Mouse (Mus musculus): Measurements from ENCODE around the gene Cacna2d2. TPM values are rescaled to one million over a fixed set of nuclear protein-coding genes. Genes with fewer than 3 reads are reported as not detected.
"Not testable (repeated sequence)": the region's sequence is repeated elsewhere in the genome, so short reads cannot be mapped to it uniquely, and the experiment has no call there.

Cacna2d2 gene
- total RNA-seq, 1 experiment from 2014 or later: 5.6 TPM

DNA sequence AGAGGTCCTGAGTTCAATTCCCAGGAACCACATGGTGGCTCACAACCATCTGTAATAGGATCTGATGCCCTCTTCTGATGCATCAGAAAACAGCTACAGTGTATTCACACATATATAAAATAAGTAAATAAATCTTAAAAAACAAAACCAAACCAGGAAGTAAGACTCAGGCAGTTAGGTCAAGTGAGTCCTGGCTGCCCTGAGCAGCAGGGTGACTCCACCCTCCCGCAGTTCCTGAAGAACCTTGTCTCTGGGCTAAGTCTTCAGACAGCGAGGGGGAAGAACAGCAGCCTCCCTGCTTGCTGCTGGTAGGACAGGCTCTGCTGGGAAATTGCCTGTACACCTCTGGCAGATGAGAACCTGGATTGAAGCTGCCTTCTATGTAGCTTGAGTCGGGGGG is 156.9 kb downstream of the Cacna2d2 start:
- no peak for DNase-seq

DNA sequence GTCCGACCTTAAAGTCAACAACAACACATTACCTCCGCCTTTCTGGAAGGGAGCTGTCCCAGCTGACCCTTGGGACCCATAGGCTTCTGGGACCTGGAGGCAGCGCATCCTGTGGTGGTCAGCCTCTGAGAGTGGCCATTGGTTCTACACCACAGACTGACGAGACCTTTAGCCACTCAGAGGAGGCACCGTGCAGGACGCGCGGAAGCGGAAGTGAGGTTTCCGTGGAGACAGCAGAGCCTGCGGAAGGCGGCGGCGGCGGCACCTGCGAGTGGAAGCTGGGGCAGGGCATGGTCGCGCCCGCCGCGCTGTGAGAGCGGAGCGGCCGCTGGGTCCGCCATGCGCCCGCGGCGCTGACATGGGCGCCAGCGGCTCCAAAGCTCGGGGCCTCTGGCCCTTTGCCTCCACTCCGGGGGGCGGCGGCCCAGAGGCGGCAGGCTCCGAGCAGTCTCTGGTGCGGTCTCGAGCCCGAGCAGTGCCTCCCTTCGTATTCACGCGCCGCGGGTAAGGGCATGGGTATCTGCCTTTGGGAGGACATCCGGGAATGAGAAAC is 163.7 kb downstream of the Cacna2d2 start, which contains the start of gene Tusc2:
Gene Tusc2 (plus strand): TSS at position 227 of the 553 bp plus-strand sequence.
- peak; percentile 94 for DNase-seq

DNA sequence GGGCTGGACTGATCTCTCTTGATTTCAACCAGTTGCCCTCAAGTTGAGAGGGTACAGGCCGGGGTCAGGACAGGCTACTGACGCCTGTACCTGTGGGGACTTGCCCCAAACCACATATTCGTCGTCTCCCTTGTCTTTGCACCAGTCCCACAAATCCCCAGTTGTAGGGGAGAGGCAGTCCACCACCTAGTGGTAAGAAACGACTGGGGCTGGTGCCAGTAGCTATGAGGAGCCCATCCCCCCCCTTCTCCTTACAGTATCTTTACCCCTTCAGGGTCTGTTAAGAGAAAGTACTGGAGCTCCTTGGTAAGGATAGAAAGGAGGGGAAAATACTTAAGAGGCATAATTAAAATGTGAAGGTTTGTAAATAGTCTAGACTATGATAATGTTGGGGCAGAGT is 166.1 kb downstream of the Cacna2d2 start:
- not testable (repeated sequence) for DNase-seq

DNA sequence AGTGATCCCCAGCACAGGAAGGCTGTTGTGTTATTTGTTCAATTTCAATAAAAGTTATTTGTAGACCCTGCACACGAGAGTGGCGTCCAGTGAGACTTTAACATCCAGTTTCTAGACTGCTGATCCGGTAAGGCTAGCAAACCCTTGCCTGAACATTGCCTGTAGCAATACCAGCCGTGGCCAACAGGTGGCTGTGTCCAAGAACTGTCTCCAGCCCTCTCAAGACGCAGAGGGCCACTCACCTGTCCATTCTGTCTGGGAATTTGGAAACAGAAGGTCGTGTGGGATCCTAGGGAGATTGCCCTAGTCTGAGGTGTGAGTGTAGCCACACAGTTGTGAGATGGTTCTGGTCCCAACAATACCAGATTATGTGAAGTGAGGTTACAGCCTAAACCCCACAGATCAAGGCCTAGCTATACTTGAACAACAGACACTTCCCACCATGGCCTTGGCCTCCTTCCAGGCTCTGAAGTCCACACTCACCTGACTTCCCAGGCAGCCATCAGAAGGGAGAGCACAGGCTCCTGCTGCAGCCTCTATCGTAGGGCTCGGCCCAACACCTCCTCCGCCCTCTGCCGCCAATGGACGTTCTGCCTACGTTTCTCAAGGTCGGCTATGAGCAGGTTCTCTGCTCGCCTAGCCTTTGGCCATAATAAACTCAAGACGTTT is 166.8 kb downstream of the Cacna2d2 start:
- peak; percentile 86 for DNase-seq

DNA sequence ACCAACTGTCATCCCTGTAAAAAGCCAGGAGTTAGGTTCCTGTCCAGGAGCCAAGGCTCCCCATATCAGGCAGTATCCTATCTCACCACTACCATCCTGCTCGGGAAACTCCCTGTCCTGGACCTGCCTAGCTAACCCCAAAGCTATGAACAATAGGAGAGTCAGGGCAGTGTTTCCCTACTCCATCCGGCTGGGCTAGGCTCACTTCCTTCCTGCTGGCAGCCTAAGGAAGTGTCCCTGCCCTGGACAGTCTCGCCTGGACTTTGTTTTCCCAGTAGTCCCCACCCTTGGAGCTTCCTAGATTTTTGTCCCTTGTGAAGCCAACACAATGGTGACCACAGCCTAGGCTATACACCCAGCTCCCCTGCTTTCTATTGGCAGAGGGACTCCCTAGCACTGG is 167.4 kb downstream of the Cacna2d2 start:
- no peak for DNase-seq

DNA sequence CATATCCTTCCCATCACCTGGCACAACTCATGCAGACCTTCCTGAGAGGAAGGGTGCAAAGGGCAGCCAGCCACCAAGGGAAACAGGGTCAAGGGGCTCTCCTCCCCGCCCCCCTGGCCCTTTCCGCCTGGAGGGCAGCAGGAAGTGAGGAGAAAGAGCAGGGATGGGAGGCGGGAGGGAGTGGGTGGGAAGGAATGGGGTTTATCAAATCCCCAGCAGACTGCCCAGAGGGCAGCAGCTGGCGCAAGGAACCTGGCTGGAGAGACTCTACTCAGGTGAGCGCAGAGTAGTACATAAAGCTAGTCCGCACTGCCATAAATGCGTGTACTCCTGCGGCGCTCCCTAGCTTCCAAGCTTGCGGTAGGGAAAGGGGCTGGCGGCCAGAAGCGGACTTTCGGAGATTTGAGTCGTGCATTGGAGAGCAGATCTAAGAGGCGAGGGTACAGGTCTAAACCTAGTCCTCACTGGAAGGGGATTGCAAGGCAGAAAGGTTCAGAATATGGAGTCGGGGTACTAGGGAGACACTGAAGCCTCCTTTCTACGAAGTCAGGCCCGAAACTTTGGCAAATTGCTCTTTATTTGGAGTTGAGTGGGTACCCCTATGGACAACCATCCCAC is 168.4 kb downstream of the Cacna2d2 start, which contains the start of gene Hyal2:
Gene Hyal2 (plus strand): TSS at position 244 of the 618 bp plus-strand sequence.
- DNase-seq: peak; percentile 55

DNA sequence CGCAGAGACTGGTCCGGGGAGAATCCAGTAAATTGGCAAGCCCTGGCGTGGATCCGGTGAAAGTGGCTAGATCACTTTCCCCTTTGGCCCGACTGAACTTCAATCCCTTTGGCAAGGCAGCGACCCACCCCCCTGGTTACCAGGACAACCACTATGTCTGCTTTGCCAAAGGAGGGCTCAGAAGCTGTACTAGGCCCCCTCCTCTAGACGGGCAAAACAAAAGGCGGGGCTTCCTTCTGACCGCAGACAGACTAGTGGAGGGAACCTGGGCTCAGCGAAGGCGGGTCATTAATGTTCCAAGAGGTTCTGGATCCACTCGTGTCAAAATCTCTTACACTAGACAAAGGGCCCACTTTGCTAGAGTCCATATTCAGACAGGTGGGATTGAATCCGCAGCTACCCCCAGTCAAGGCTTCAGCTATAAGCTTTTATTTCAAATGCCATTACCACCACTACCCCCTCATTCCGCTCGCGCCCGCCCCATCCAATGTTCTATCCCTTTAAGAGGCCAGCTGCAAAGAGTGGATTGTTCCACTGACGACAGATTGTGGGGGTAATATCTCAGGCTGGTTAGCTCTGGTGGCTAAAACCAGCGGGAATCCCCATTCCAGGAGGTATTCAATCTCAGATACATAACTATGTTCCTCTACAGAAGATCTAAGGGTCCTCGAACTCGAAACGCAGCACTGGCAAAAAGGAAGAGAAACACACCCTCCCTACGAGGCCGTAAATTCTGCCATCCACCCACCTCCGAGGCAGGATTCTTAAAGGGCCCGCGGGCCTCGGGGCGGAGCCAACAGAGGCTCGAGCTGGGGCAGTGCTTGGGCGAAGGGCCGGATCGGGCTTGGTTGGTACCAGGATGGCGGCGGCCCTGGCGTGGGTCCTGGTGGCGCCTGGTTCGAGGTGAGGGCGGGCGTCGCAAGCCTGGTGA is 169.2 kb downstream of the Cacna2d2 start:
- peak; percentile 88 for DNase-seq

DNA sequence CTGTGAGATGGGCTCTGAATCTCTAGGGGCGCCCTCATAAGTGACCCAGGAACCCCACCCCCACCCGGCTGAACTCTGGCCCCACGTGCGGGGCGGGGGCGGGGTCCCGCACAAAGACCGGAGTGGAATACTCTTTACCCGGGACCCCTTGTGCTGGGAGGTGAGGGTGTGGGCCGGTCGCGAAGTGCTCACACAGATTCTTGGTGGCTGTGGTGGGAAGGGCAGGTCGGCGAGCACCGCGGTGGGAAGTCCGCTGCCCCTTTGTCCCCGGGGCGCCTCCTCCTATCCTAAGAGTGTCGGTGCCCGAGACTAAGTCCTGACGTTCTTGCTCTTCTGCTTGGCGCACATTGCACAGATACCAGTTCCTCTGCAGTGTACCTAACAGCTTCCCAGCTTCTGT is 169.9 kb downstream of the Cacna2d2 start:
- DNase-seq: no peak

DNA sequence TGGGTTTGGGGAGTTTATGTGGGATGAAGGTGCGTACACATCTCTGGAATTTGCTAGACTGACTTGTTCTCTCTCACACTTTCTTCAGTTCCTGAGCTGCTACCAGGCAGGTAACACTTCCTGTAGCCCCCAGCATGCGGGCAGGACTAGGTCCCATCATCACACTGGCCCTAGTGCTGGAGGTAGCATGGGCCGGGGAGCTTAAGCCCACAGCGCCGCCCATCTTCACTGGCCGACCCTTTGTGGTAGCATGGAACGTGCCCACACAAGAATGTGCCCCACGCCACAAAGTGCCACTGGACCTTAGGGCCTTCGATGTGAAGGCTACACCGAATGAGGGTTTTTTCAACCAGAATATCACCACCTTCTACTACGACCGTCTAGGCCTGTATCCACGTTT is 170.6 kb downstream of the Cacna2d2 start:
- DNase-seq: no peak

DNA sequence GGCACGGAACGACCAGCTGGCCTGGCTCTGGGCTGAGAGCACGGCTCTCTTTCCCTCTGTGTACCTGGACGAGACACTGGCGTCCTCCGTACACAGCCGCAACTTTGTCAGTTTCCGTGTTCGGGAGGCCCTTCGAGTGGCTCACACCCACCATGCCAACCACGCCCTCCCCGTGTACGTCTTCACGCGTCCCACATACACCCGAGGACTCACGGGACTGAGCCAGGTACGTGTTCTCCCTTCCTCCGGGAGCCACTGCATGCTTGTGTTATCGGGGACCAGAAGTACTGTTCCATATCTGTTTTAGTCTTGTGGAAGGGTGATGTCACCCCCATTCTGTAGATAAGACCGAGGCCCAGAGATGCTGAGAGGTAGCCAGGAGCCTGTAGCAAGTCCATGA is 171.4 kb downstream of the Cacna2d2 start:
- DNase-seq: no peak

DNA sequence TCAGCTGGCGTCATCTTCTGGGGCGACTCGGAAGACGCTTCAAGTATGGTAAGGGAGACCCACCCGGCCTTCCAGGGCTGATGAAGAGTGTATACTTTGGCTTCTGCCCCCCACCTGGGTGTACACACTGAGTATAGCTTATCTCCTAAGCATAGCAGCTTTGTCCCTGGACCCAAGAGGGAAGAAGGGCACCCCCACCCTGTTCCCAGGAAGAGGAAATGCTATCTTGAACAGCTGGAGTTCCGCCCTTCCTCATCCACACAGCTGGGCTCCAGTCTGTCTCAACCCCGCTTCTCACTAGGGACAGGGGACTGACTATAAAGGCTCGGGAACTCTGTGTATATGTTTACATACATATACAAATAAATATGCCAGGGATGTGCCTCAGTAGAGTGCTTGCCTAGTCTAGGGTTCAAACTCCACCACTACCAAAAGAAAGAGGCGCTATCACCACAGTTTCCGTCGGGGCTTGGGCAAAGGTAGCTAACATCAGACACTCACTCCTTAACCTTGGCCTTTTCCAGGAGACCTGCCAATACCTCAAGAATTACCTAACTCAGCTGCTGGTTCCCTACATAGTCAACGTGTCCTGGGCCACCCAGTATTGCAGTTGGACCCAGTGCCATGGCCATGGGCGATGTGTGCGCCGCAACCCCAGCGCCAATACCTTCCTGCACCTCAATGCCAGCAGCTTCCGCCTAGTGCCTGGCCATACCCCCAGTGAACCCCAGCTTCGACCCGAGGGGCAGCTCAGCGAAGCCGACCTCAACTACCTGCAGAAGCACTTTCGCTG is 172.3 kb downstream of the Cacna2d2 start:
- DNase-seq: no peak

DNA sequence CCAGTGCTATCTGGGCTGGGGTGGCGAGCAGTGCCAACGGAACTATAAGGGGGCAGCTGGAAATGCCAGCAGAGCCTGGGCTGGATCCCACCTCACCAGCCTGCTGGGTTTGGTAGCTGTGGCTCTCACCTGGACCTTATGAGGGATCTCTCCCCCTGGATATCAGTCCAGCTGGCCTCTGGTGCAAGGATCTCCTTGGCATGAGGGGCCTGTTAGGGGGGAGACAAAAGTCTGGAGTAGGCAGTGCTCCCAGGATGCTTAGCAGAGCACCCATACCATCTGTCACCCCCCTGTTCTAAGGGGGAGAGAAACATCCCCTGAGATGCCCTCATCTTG is 172.9 kb downstream of the Cacna2d2 start:
- no peak for DNase-seq

DNA sequence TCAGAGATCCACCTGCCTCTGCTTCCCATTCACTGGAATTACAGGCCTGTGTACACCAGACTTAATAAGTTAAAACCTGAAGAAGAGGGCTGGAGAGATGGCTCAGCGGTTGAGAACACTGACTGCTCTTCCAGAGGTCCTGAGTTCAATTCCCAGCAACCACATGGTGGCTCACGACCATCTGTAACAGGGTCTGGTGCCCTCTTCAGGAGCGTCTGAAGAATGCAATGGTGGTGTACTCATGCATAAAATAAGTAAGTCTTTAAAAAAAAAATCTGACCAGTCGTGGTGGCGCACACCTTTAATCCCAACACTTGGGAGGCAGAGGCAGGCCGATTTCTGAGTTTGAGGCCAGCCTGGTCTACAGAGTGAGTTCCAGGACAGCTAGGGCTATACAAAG is 174.4 kb downstream of the Cacna2d2 start:
- DNase-seq: not testable (repeated sequence)

DNA sequence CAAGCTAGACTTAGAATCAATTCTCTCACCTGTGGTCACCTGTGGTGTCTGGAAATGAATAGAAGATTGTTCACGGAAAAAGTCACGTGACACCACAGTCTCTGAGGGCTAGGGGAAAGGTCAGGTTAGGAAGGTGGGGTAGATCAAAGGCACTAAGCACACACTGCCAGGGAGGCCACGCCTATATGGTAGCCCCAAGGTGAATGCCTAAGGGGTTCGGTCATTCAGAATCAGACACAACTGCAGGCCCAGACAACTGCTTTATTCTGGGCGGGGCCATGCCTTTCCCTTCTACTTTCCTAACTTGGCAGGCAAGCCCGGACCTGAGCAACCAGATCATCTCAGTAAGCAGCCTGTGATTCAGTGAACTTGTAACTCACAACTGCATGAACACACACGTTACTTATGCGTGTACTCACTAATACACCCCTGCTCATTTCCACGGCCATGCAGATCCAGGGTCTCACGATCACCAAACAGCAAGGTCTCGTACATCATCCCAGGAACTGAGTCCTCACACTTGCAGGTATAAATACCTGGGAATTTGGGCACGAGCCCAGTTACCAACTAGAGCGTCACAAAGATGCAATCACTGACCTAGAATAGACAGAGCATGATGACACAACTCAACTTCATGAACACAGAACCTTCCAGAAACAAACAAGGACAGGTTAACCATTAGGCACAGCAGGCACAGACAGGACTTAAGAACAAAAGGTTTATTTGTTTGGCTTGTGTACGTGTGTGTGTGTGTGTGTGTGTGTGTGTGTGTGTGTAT is 176.4 kb downstream of the Cacna2d2 start:
- DNase-seq: no peak

DNA sequence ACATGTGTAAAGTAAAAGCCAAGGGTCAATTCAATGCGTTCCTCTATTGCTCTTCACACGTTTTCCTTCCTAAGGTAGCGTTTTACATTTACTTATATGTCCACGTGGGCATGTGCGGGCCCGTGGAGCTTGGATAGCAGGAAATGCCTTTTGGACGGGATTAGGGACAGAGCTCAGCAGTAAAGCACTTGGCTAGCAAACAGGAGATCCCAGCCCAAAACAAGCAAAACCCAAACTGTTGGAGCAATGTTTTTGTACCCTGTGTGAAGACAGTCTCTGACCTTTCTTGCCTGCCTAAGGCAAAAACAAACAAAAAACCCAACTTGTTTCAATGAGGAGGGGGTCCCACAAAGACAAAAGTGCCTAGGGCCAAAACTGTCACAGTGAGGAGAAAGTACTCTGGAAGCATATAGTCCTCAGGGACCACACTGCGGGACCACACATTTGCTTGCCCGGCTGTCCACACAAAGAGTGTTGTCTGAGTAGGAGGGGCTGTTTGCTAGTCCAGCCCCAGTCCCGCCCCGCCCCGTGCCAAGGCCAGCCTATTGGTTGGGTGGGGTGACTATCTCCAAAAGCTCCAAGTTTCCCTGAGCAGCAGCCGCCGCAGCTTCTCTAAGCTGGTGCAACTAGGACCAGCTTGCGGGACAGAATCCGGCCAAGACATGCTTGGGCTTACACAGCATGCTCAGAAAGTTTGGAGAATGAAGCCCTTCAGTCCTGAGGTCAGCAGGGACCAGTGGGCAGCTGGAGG is 177.1 kb downstream of the Cacna2d2 start, which contains the start of gene Hyal1:
Gene Hyal1 (plus strand): TSS at position 571 of the 751 bp plus-strand sequence.
- DNase-seq: peak; percentile 86

DNA sequence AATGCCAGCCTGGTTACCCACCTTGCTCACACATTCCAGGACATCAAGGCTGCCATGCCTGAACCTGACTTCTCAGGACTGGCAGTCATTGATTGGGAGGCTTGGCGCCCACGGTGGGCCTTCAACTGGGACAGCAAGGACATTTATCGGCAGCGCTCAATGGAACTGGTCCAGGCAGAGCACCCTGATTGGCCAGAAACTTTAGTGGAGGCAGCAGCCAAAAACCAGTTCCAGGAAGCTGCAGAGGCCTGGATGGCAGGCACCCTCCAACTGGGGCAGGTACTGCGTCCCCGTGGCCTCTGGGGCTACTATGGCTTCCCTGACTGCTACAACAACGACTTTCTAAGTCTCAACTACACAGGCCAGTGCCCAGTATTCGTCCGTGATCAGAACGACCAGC is 178.5 kb downstream of the Cacna2d2 start:
- DNase-seq: no peak

DNA sequence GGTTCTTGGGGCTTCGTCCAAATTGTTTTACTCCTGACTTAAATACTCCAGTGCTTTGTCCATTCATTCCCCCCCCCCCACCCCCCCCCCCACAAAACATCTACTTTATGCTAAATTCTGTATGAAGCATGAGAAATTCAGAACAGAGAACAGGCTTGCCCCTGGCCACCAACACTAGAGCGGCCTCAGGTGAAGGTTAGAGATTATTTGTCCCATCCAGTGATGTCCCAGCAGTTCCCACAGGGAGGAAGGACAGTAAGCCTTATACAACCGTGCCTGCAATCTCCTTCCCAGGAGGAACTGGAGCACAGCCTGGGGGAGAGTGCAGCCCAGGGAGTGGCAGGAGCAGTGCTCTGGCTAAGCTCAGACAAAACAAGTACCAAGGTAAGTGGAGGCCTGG is 179.2 kb downstream of the Cacna2d2 start, which contains the start of gene Naa80:
Gene Naa80 (plus strand): TSS at position 301 of the 400 bp plus-strand sequence.
- no peak for DNase-seq

All from adrenal gland, postnatal 25 days (tissue).